Mouse (Mus musculus) ES-E14 (cell line): ENCODE measurements around the gene Ccl25.

ENCODE experiments used
- CHD2 ChIP-seq: IDR thresholded peaks from 2 replicates; pipeline ENCODE4 v1.6.1; 2014; ENCODE audit warnings: mild to moderate bottlenecking, low read depth, low read length, inconsistent platforms
- HCFC1 ChIP-seq: IDR thresholded peaks from 2 replicates; pipeline ENCODE4 v1.6.1; 2012; ENCODE audit warnings: low read length, inconsistent platforms, borderline replicate concordance; ENCODE audit not compliant: insufficient read depth
- MAFK ChIP-seq: IDR thresholded peaks from 2 replicates; pipeline ENCODE4 v1.6.1; 2014; ENCODE audit warnings: mild to moderate bottlenecking, low read depth, low read length, inconsistent platforms; ENCODE audit not compliant: insufficient read depth
- ZNF384 ChIP-seq: IDR thresholded peaks from 2 replicates; pipeline ENCODE4 v1.6.1; 2012; ENCODE audit warnings: low read depth, low read length, inconsistent platforms

GRCm38 (mm10) chr8:4349335-4349734 lies 24.3 kb downstream of the Ccl25 start:
- TF ChIP-seq MAFK: no peak
- no peak for TF ChIP-seq CHD2
- no peak for TF ChIP-seq ZNF384
- no peak for TF ChIP-seq HCFC1
